Mouse (Mus musculus) kidney, adult 18-20 months (tissue): ENCODE results near the gene Rgs3.

Experiments
- DNase-seq: peaks from one replicate; pipeline ENCODE4 v3.0.0; 2021

Rgs3 gene

GRCm38 (mm10) chr4:62629905-62630304 lies 70.3 kb downstream of the Rgs3 start:
- no peak for DNase-seq

- DNase-seq, result no peak
Measured at GRCm38 (mm10) chr4:62633243-62633642, 73.6 kb downstream of the Rgs3 start.

- no peak for DNase-seq
Measured at GRCm38 (mm10) chr4:62634054-62634591, 74.5 kb downstream of the Rgs3 start.

- no peak for DNase-seq
Measured at GRCm38 (mm10) chr4:62634840-62635239, 75.2 kb downstream of the Rgs3 start.

GRCm38 (mm10) chr4:62636047-62636446 lies 76.4 kb downstream of the Rgs3 start:
- no peak for DNase-seq

GRCm38 (mm10) chr4:62637856-62638604 lies 78.4 kb downstream of the Rgs3 start:
- DNase-seq, result peak; percentile 56

GRCm38 (mm10) chr4:62640496-62641229 lies 81.0 kb downstream of the Rgs3 start:
- no peak for DNase-seq

- DNase-seq, result no peak
Measured at GRCm38 (mm10) chr4:62641230-62641589, 81.6 kb downstream of the Rgs3 start.

GRCm38 (mm10) chr4:62641656-62642055 lies 82.0 kb downstream of the Rgs3 start:
- no peak for DNase-seq

- no peak for DNase-seq
Measured at GRCm38 (mm10) chr4:62643401-62643800, 83.8 kb downstream of the Rgs3 start.

GRCm38 (mm10) chr4:62644031-62644793 lies 84.6 kb downstream of the Rgs3 start:
- no peak for DNase-seq

GRCm38 (mm10) chr4:62646556-62647248 lies 87.1 kb downstream of the Rgs3 start:
- DNase-seq, result no peak

- DNase-seq, result no peak
Measured at GRCm38 (mm10) chr4:62648848-62649247, 89.2 kb downstream of the Rgs3 start.

GRCm38 (mm10) chr4:62649536-62650230 lies 90.0 kb downstream of the Rgs3 start:
- no peak for DNase-seq

GRCm38 (mm10) chr4:62651179-62651760 lies 91.6 kb downstream of the Rgs3 start:
- DNase-seq, result no peak

GRCm38 (mm10) chr4:62652215-62652614 lies 92.6 kb downstream of the Rgs3 start:
- no peak for DNase-seq

GRCm38 (mm10) chr4:62652921-62653757 lies 93.5 kb downstream of the Rgs3 start:
- no peak for DNase-seq

- no peak for DNase-seq
Measured at GRCm38 (mm10) chr4:62653922-62654661, 94.4 kb downstream of the Rgs3 start.

- DNase-seq, result peak; percentile 68
Measured at GRCm38 (mm10) chr4:62659264-62659663, 99.6 kb downstream of the Rgs3 start.
